Mouse (Mus musculus): ENCODE measurements around the gene Tulp3. TPM values are rescaled to one million over a fixed set of nuclear protein-coding genes. Genes with fewer than 3 reads are reported as not detected.

The Tulp3 gene
- polyA plus RNA-seq, 1 experiment from 2014 or later: 14.6 TPM

DNA sequence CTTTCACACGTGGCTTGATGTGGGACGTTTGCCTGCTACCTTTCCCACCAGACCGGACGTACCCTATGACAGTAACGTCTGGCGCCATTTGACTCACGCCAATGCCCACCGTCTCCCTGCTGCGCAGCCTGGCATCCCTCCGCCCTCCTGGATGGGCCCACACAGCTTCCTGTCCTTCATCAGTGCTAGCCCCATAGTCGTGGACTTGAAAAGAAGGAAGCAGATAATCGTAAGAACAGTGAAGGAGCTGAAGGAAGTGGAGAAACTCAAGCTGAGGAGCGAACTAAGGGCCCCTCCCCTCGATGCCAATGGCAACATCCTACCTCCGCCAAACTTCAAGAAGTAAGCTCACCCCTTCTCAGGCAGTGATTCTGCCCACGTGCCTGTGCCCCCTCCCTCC, 24.0 kb upstream of the Tulp3 start:
- 82% methylated on average over 16 of the region's 16 CpGs for WGBS
- no peak overlapping the region for H3K9ac ChIP-seq

DNA sequence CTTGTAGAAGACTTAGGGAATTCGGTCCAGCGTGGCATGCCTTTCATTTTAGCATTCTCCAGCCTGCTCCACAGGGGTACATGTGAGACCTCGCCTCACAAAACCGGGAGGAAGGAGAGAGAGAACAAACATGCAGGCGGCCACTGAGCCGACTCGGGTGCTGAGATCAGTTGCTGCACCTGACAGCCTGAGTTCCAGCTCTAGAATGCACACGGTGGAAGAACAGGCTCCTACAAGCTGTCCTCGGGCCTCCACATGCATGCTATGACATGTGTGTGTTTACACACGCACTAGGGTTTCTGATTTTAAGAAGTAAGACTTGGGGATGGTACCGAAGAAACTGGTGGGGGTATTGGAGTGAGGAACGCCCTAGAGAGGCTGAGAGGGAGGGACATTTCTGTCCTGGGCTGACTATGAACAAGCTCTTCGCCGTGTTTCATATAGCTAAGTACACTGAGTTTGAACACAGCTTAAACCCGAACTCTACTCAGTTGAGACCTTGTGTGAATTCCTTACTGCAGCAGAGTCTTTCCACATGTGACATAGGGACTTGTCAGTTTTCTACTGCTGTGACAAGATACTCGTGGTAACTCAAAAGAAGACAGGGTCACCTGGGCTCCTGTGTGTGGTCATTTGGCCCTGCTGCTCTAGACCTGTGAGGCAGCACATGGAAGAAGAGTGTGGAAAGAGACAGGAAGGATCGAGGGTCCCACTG, 20.9 kb upstream of the Tulp3 start:
- 81% methylated on average over 17 of the region's 17 CpGs for WGBS
- Histone ChIP-seq H3K27ac (0 out of 2 replicates have a peak overlapping the region, but pooled peaks have one; percentile 48), H3K36me3 (peaks cover 41% of the 10 kb centered on the region), H3K4me3 (replicated peaks) (no peak overlapping the region), H3K4me2 (no peak overlapping the region), H3K4me1 (no peaks in the 10 kb centered on the region), H3K9me3 (no peaks in the 10 kb centered on the region), H3K9ac (no peak overlapping the region), H3K27me3 (replicated peaks) (no peaks in the 10 kb centered on the region)
- ATAC-seq (ENCODE audit: insufficient read depth, low FRiP score, low read depth): no peak

More for the DNA sequence above, 24.0 kb upstream of the Tulp3 start:
- no peaks in the 10 kb centered on the region for H3K4me1 ChIP-seq
- no peak overlapping the region for H3K27ac ChIP-seq
- H3K27me3 ChIP-seq (replicated peaks): no peaks in the 10 kb centered on the region
- no peak overlapping the region for H3K4me3 ChIP-seq (replicated peaks)
- peaks cover 11% of the 10 kb centered on the region; the same call in 1 of the 2 replicates for H3K36me3 ChIP-seq
- no peak for ATAC-seq (ENCODE audit: insufficient read depth, low FRiP score, low read depth)
- no peaks in the 10 kb centered on the region for H3K9me3 ChIP-seq
- H3K4me2 ChIP-seq: no peak overlapping the region

DNA sequence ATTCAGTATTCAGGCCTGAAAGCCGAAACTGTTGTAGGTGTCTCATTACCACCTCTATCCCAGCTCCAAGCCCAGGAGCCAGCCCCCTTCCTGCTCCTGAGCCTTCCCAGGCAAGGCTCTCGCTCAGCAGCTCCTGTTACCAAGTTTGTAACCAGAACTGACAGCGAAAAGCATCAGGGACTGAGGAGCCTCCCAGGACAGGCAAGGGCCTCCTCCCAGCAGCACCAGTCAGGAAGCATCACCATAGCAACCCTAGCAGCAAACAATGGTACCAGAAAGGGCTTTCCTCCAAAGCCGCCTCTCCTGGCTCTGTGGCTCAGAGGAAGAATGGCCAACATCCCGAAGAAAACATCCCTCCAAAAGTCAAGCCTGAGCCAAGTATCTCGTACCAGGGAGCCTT, 19.5 kb upstream of the Tulp3 start, which contains the start of the genes Tex52 and Gm44596:
TSS of gene Tex52 (plus strand) at position 265 of the 400 bp plus-strand sequence.
TSS of gene Gm44596 (plus strand) at position 312 of the 400 bp plus-strand sequence.
- WGBS: 50% methylated on average over 6 of the region's 6 CpGs
- Histone ChIP-seq H3K36me3 (peaks cover 54% of the 10 kb centered on the region), H3K27ac (0 out of 2 replicates have a peak within 1 kb of the TSS, but pooled peaks have one; percentile 48), H3K9me3 (no peaks in the 10 kb centered on the region), H3K27me3 (replicated peaks) (no peaks in the 10 kb centered on the region), H3K4me2 (no peak within 1 kb of the TSS), H3K4me1 (no peaks in the 10 kb centered on the region), H3K4me3 (replicated peaks) (no peak within 1 kb of the TSS), H3K9ac (no peak within 1 kb of the TSS)
- ATAC-seq (ENCODE audit: insufficient read depth, low FRiP score, low read depth): no peak

DNA sequence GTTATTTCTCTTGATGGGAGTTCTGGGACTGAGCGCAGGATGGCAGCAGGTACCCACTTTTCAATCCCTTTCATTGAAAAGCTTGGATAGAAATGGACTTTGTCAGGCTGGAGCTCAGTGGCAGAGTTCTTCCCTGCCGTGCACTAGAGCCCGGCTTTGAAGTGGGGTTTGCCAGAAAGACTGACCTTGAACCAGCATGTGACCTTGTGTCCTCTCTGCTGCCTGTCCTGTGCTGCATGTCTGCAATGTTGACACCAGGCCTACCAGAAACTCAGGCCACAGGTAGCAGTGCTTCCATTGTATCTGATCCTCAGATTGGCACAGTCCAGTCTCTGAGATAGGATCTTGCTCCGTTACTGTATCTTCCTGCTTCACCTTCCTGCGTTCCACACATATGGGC, 14.4 kb upstream of the Tulp3 start:
- Histone ChIP-seq H3K4me2 (no peak overlapping the region), H3K36me3 (peaks cover 70% of the 10 kb centered on the region)
- whole genome bisulfite sequencing: 88% methylated on average over 5 of the region's 5 CpGs

DNA sequence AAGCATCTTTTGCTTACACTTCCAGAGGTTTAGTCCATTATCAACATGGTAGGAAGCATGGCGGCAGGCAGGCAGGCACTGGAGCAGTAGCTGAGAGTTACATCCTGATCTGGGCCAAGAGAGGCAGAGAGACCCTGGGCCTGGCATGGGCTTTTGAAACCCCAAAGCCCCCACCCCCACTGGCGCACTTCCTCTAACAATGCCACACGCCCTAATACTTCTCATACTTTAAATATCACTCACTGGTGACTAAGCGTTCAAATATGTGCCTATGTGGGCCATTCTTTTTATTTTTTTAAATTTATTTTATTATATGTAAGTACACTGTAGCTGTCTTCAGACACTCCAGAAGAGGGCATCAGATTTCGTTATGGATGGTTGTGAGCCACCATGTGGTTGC, 10.8 kb upstream of the Tulp3 start:
- peaks cover 36% of the 10 kb centered on the region for H3K36me3 ChIP-seq
- no peaks in the 10 kb centered on the region for H3K9me3 ChIP-seq
- no peaks in the 10 kb centered on the region for H3K27me3 ChIP-seq (replicated peaks)
- H3K9ac ChIP-seq: no peak overlapping the region
- ATAC-seq (ENCODE audit: insufficient read depth, low FRiP score, low read depth): no peak
- H3K4me2 ChIP-seq: no peak overlapping the region
- no peak overlapping the region for H3K4me3 ChIP-seq (replicated peaks)
- H3K27ac ChIP-seq: no peak overlapping the region
- H3K4me1 ChIP-seq: peaks cover 8% of the 10 kb centered on the region
- 93% methylated on average over 5 of the region's 5 CpGs for WGBS

More for the DNA sequence above, 14.4 kb upstream of the Tulp3 start:
- H3K9ac ChIP-seq: no peak overlapping the region
- H3K4me1 ChIP-seq: no peaks in the 10 kb centered on the region
- ATAC-seq (ENCODE audit: insufficient read depth, low FRiP score, low read depth): no peak
- no peaks in the 10 kb centered on the region for H3K27me3 ChIP-seq (replicated peaks)
- H3K27ac ChIP-seq: no peak overlapping the region
- no peak overlapping the region for H3K4me3 ChIP-seq (replicated peaks)
- H3K9me3 ChIP-seq: no peaks in the 10 kb centered on the region

DNA sequence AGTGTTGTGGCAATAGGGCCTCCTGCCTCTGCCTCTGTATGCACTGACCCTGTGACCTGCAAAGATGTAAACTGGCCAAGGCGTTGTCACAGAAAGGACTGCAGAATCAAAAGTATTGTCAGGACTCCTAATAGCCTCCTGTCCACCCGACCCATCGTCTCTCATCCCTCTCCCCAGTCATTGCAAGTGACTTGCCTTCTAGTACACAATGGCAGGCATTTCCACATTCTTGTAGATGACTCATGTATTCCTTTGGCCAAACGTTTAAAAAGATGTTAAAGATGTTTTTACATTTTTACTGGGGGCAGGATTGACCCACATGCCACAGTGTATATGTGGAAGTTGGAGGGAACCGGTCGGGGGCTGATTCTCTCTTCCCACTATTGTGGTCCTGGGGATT, 9.1 kb upstream of the Tulp3 start:
- Histone ChIP-seq H3K9me3 (no peaks in the 10 kb centered on the region), H3K4me1 (peaks cover 14% of the 10 kb centered on the region), H3K4me3 (replicated peaks) (no peak overlapping the region), H3K27me3 (replicated peaks) (no peaks in the 10 kb centered on the region), H3K9ac (no peak overlapping the region), H3K36me3 (peaks cover 19% of the 10 kb centered on the region), H3K27ac (no peak overlapping the region), H3K4me2 (no peak overlapping the region)
- no peak for ATAC-seq (ENCODE audit: insufficient read depth, low FRiP score, low read depth)
- WGBS: 67% methylated on average over 6 of the region's 6 CpGs

DNA sequence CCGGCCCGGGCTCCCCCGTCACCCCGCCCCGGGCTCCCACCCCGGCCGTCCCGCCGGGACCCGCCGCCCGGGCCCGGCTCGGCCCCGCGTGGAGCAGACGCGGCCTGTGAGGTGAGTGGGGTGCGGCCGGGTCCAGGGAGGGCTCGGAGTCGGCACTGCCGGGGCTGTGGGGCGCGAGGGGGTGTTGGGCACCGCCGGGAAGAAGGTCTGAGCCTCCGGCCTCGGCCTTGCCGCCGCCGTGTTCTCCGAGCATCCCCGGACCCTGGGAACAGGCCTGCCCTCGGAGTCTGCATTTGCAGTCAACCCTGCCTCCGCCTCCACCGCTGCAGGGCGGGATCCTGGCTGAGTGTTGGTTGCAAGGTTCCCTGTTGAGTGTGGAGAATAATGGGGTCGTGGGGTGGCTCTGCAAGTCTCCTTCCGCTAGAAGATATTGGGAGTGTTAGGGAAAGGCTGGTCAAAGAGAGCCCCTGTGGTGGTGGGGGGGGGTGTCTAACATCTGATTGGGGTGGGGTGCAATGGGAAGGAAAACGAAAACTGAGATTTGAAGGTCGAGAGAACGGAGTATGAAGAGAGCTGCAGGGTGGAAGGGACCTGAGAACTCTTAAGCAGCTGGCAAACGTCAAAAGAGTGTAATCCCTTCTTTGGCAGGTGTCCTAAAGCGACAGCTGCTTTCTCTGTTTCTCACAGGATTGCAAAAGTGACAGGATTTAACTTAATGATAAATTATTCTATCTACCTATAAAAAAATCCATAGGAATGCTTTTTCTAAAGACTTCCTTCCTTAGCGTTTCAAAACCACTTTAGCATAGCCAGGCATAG, 7.6 kb upstream of the Tulp3 start:
- no peaks in the 10 kb centered on the region for H3K27me3 ChIP-seq (replicated peaks)
- peak overlapping the region; percentile 82 for H3K9ac ChIP-seq
- H3K27ac ChIP-seq: peak overlapping the region; percentile 96
- H3K4me3 ChIP-seq (replicated peaks): peak overlapping the region; percentile 94
- peaks cover 14% of the 10 kb centered on the region for H3K4me1 ChIP-seq
- WGBS: 1% methylated on average over 44 of the region's 46 CpGs
- peak overlapping the region; percentile 84 for H3K4me2 ChIP-seq
- H3K9me3 ChIP-seq: no peaks in the 10 kb centered on the region
- peaks cover 22% of the 10 kb centered on the region for H3K36me3 ChIP-seq
- peak; percentile 23; the same call in 1 of the 2 replicates for ATAC-seq (ENCODE audit: insufficient read depth, low FRiP score, low read depth)

DNA sequence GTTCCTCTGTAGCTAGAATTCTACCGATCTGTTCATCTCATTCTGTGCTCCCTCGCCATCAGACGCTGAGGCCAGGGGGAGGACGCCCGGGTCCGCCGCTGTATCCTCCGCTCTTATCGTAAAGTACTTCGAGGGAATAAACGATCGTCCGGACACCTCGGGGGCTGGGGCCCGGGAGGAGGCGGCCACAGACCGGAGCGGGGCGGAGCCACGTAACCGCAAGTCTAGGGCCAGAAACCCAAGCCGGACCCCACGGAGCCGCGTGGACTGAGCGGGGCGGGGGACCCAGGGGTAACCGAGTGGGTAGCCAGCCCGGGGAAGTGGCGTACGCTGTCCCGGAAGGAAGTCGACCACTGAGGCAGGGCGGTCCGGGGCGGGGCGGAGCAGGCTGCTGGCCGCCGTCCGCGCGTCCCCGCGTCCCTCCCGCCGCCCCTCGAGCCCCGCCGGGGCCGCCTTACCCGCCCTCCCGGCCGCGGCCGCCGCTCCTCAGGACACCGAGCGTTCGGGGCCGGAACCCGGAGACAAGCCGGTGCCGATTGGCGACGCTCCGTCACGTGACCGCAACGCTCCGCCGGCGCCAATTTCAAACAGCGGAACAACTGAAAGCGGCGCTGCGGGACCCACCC, 6.8 kb upstream of the Tulp3 start, which contains the start of the genes Rhno1 and Foxm1:
TSS of gene Rhno1 (minus strand) at position 531 of the 626 bp plus-strand sequence.
TSS of gene Foxm1 (plus strand) at position 587 of the 626 bp plus-strand sequence.
- under 1% methylated on average over 56 of the region's 76 CpGs for whole genome bisulfite sequencing
- Histone ChIP-seq H3K27ac (peak within 1 kb of the TSS; percentile 96), H3K4me1 (peaks cover 14% of the 10 kb centered on the region), H3K4me3 (replicated peaks) (peak within 1 kb of the TSS; percentile 94), H3K36me3 (peaks cover 22% of the 10 kb centered on the region), H3K9me3 (no peaks in the 10 kb centered on the region), H3K4me2 (peak within 1 kb of the TSS; percentile 84), H3K27me3 (replicated peaks) (no peaks in the 10 kb centered on the region), H3K9ac (peak within 1 kb of the TSS; percentile 82)
- peak; percentile 89 for ATAC-seq (ENCODE audit: insufficient read depth, low FRiP score, low read depth)

DNA sequence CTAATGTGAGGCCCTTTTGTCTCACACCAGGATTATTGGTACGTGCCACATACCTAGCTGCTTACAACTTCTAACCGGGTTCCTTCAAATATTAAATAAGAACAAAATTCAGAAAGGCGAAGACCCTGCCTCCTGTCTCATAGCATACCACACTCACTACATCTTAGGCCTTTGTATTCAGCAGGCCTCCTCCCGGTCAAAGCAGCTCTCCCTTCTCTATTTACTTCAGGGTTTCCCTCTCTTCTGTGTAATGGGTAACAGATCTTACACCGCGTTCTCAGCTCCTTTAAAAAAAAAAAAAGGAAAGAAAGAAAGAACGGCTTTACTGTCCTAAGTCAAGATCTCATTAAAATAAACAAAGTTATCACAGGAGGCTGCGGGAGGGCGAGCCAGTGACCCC, 6.2 kb upstream of the Tulp3 start:
- Histone ChIP-seq H3K36me3 (peaks cover 19% of the 10 kb centered on the region), H3K4me2 (peak overlapping the region; percentile 84), H3K27ac (peak overlapping the region; percentile 96), H3K9me3 (no peaks in the 10 kb centered on the region), H3K4me3 (replicated peaks) (peak overlapping the region; percentile 94), H3K4me1 (peaks cover 14% of the 10 kb centered on the region), H3K27me3 (replicated peaks) (no peaks in the 10 kb centered on the region), H3K9ac (peak overlapping the region; percentile 82)
- 12% methylated on average over 9 of the region's 9 CpGs for WGBS
- no peak for ATAC-seq (ENCODE audit: insufficient read depth, low FRiP score, low read depth)

DNA sequence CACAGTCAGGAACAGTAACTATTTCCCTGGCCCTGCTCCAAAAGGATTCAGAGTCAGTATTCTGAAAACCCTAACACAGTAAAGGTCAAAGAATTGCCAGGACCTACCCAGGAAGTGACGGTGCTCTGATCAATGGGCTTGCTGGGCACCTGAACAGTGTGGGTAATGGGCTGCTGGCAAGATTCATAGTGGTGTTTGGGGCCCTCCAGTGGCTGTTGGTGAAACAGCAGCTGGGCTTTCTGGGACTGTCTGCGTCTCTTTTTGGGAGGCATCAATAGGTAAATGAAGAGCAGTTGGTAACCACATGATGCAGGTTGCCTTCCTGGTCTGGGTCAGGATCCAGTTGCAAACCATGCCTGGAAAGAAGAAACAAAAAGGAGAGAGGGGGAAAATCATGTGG, 3.3 kb upstream of the Tulp3 start:
- WGBS: 27% methylated on average over 2 of the region's 2 CpGs
- H3K9me3 ChIP-seq: no peaks in the 10 kb centered on the region
- H3K27ac ChIP-seq: no peak overlapping the region
- H3K4me1 ChIP-seq: peaks cover 16% of the 10 kb centered on the region
- no peak for ATAC-seq (ENCODE audit: insufficient read depth, low FRiP score, low read depth)
- H3K4me3 ChIP-seq (replicated peaks): no peak overlapping the region
- no peak overlapping the region for H3K9ac ChIP-seq
- no peaks in the 10 kb centered on the region for H3K27me3 ChIP-seq (replicated peaks)
- H3K4me2 ChIP-seq: no peak overlapping the region
- peaks cover 12% of the 10 kb centered on the region for H3K36me3 ChIP-seq

DNA sequence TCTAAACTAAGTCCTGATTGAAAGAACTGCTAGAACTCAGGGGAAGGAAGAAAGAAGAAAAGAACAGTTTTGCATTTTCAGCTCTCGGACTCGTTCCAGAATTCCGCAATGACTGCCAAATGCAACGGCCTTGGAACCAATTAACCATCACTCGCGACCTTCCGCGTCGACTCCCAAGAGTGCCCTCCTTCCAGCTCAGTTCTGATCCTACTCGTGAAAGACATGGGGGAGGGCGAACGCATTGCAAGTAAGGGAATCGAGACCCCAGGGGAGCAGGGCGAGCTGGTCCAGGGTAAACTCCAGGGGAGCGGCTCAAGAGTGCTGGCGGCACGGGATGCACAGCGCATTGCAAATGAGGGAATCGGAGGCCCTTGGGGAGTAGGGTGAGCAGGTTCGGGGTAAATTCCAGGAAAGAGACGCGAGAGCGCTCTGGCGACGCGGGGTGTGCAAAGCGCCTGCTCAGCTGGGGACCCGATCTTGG, 410 bp downstream of the Tulp3 start:
- Histone ChIP-seq H3K4me3 (replicated peaks) (peak overlapping the region; percentile 63), H3K4me1 (peaks cover 13% of the 10 kb centered on the region; the same call in 1 of the 2 replicates), H3K9ac (peak overlapping the region; percentile 74), H3K27me3 (replicated peaks) (no peaks in the 10 kb centered on the region), H3K27ac (peak overlapping the region; percentile 81), H3K9me3 (no peaks in the 10 kb centered on the region), H3K4me2 (peak overlapping the region; percentile 78), H3K36me3 (peaks cover 12% of the 10 kb centered on the region)
- WGBS: under 1% methylated on average over 28 of the region's 28 CpGs
- ATAC-seq (ENCODE audit: insufficient read depth, low FRiP score, low read depth): peak; percentile 32
